Mouse (Mus musculus): ENCODE results near the gene Tead1.

- TF ChIP-seq GATA1 (IDR thresholded peaks at IDR 0.05; ENCODE audit: borderline replicate concordance, low read length), result no peak
- TF ChIP-seq CTCF (IDR thresholded peaks at IDR 0.05; ENCODE audit: low read depth, low read length), result no peak
- TF ChIP-seq GATA2 (IDR thresholded peaks at IDR 0.05; ENCODE audit: borderline replicate concordance, low read depth, low read length), result no peak
Measured at GRCm38 (mm10) chr7:112909164-112909563, 230.0 kb downstream of the Tead1 start.
